8 mouse cellular contexts compared by ENCODE assay signal in genomic region chrX:20798141-20798796, GRCm38 (mm10). TPM values are rescaled to one million over a fixed set of nuclear protein-coding genes. Genes with fewer than 3 reads are reported as not detected.
A peak's percentile ranks its signal among the peaks of the same experiment; 100 is the strongest.
DNase-seq lines count a peak whose midpoint lies in the region; ATAC-seq lines count a peak whose summit lies in the region.

No protein-coding gene starts in this region.

- no peaks in the 10 kb centered on the region for H3K9me3 ChIP-seq in intestine, embryonic 14.5 days (ENCODE audit: control insufficient read depth, low read length)

- H3K4me1 ChIP-seq in intestine, embryonic 14.5 days (replicated peaks; ENCODE audit: control insufficient read depth, insufficient read depth, low read length), result no peaks in the 10 kb centered on the region

- ATAC-seq in intestine, embryonic 14.5 days (replicated peaks; ENCODE audit: low FRiP score, low TSS enrichment, low read depth), result peak; percentile 98
- ATAC-seq in megakaryocyte, adult 5-6 weeks (ENCODE audit: poor library complexity, severe bottlenecking), result peak; percentile 94

- H3K27ac ChIP-seq in intestine, embryonic 14.5 days (ENCODE audit: low read depth), result peak overlapping the region; percentile 90

- H3K27me3 ChIP-seq in intestine, embryonic 14.5 days (replicated peaks; ENCODE audit: control insufficient read depth, insufficient read depth, low read length), result no peaks in the 10 kb centered on the region

- H3K4me3 ChIP-seq in intestine, embryonic 14.5 days (ENCODE audit: low read depth, low read length), result peak overlapping the region; percentile 40

- WGBS in intestine, embryonic 14.5 days, result 21% methylated on average over 19 of the region's 21 CpGs

- peak overlapping the region; percentile 51 for H3K4me2 ChIP-seq in intestine, embryonic 14.5 days (ENCODE audit: low read length)

- peak overlapping the region; percentile 63 for H3K9ac ChIP-seq in intestine, embryonic 14.5 days (ENCODE audit: low read length)

- no peaks in the 10 kb centered on the region for H3K36me3 ChIP-seq in intestine, embryonic 14.5 days (ENCODE audit: control insufficient read depth, insufficient read depth, low read length)

- peak; percentile 74 for DNase-seq in adrenal gland, adult 8-10 months
- DNase-seq in embryo, embryonic 11.5 days (ENCODE audit: low read depth, low spot score), result peak; percentile 66
- DNase-seq in gastrocnemius, postnatal 4 days (ENCODE audit: low spot score in 2 of 2), result peak; percentile 26 to 63
- DNase-seq in intestine, embryonic 14.5 days (ENCODE audit: low spot score), result peak; percentile 79
- peak; percentile 83 for DNase-seq in left cerebral cortex, adult 9 months (ENCODE audit: low spot score in 2 of 2)
- peak; percentile 80 to 85 for DNase-seq in right cerebral cortex, adult 2 months (ENCODE audit: low spot score in 2 of 2)
- DNase-seq in urinary bladder, adult 18-20 months (ENCODE audit: low spot score in 2 of 2), result peak; percentile 1 to 41

RNA-seq across cellular contexts. Expression of gene Araf, which starts 0.7 kb away (rescaled TPM):
- 100 to 1,000 TPM; 135 to 208 (median 162) TPM for total RNA-seq in adrenal gland, adult 8-10 months (2022)
- 10 to 100 TPM; 86.6 to 92.4 TPM for total RNA-seq in gastrocnemius, postnatal 4 days (2021)
- polyA plus RNA-seq in intestine, embryonic 14.5 days (2014; fragmentation: Nextera tagmentation; extraction: Ambion mirVana), result 95.7 and 110 TPM in 2 replicates
- 52.8 and 56.6 TPM in 2 replicates for total RNA-seq in megakaryocyte, adult 5-6 weeks (2015)
- total RNA-seq in megakaryocyte, adult 5-6 weeks (2017), result 25.9 and 41.2 TPM in 2 replicates

Comparison
In these comparisons a context has a peak if more than half of its experiments do, and no peak if none do; other contexts are left out.
1. Peak in every context shown above with its lines: DNase-seq, ATAC-seq, H3K4me3 ChIP-seq and H3K27ac ChIP-seq.
2. DNase-seq: peak in every context shown above with its lines; median percentile 83 in left cerebral cortex, adult 9 months; 82 in right cerebral cortex, adult 2 months; 79 in intestine, embryonic 14.5 days; 74 in adrenal gland, adult 8-10 months; 66 in embryo, embryonic 11.5 days; 44 in gastrocnemius, postnatal 4 days; 21 in urinary bladder, adult 18-20 months.